Mouse (Mus musculus) heart, embryonic 11.5 days (tissue): ENCODE measurements around the gene Mab21l3. TPM values are rescaled to one million over a fixed set of nuclear protein-coding genes. Genes with fewer than 3 reads are reported as not detected.

Experiments
- ATAC-seq: fragments of 200-750 bp; cut with Nextera tagmentation; replicated peaks from 2 replicates; pipeline ENCODE4 v1.8.0; 2017; ENCODE audit warnings: moderate library complexity; ENCODE audit not compliant: insufficient number of reproducible peaks, low FRiP score, low TSS enrichment
- H3K27ac ChIP-seq: fragments of 300-500 bp; sonication (generic); 2 replicates; pipeline ENCODE4 v1.5.1; 2014; ENCODE audit warnings: mild to moderate bottlenecking, low read depth, low read length
- H3K27me3 ChIP-seq: fragments of 300-500 bp; sonication (generic); 2 replicates; pipeline ENCODE4 v1.6.1; 2014; ENCODE audit warnings: mild to moderate bottlenecking, low read length, mixed read lengths; ENCODE audit not compliant: control insufficient read depth, insufficient read depth
- H3K36me3 ChIP-seq: fragments of 300-500 bp; sonication (generic); 2 replicates; pipeline ENCODE4 v1.6.1; 2014; ENCODE audit warnings: mild to moderate bottlenecking, low read length, moderate library complexity, mixed read lengths; ENCODE audit not compliant: control insufficient read depth, insufficient read depth
- H3K4me1 ChIP-seq: fragments of 300-500 bp; sonication (generic); 2 replicates; pipeline ENCODE4 v1.6.1; 2014; ENCODE audit warnings: low read length; ENCODE audit not compliant: control insufficient read depth, insufficient read depth
- H3K4me2 ChIP-seq: fragments of 300-500 bp; sonication (generic); 2 replicates; pipeline ENCODE4 v1.6.1; 2014; ENCODE audit warnings: mild to moderate bottlenecking, moderate library complexity
- H3K4me3 ChIP-seq: fragments of 300-500 bp; sonication (generic); 2 replicates; pipeline ENCODE4 v1.5.1; 2014; ENCODE audit warnings: low read depth, low read length
- H3K9ac ChIP-seq: fragments of 300-500 bp; sonication (generic); 2 replicates; pipeline ENCODE4 v1.6.1; 2014; ENCODE audit warnings: mild to moderate bottlenecking, low read depth, low read length, moderate library complexity
- H3K9me3 ChIP-seq: fragments of 300-500 bp; sonication (generic); replicated peaks from 2 replicates; pipeline ENCODE4 v1.6.1; 2016; ENCODE audit warnings: low read length; ENCODE audit not compliant: control insufficient read depth
- WGBS: fragments of 180-500 bp; shearing (Covaris S2); extraction: QIAGEN DNeasy Blood & Tissue Kit; methylation state at CpG from one replicate; pipeline ENCODE4 v1.1.7; 2014; ENCODE audit not compliant: insufficient replicate concordance; 5-methylcytosine and 5-hydroxymethylcytosine counted together
- polyA plus RNA-seq: library from polyadenylated mRNA; unstranded; fragments of >200 nt; fragmentation: Nextera tagmentation; extraction: Ambion mirVana; gene quantifications from 2 replicates; pipeline ENCODE4 v1.2.1, GENCODE M21; 2014

The Mab21l3 gene
- 0.11 and 0.25 TPM in 2 replicates for polyA plus RNA-seq

GRCm38 (mm10) chr3:101848816-101849215, at the start of gene Mab21l3:
Mab21l3 (minus strand) TSS chr3:101848959.
- Histone ChIP-seq H3K4me1 (no peaks in the 10 kb centered on the region), H3K4me2 (no peak within 1 kb of the TSS), H3K36me3 (no peaks in the 10 kb centered on the region), H3K9ac (no peak within 1 kb of the TSS), H3K4me3 (no peak within 1 kb of the TSS), H3K27ac (no peak within 1 kb of the TSS), H3K27me3 (no peaks in the 10 kb centered on the region), H3K9me3 (no peaks in the 10 kb centered on the region)
- WGBS = 83% methylated on average over 5 of the region's 5 CpGs
- no peak for ATAC-seq

GRCm38 (mm10) chr3:101897377-101897974, 48.7 kb upstream of the Mab21l3 start:
- H3K4me1 ChIP-seq = peaks cover 5% of the 10 kb centered on the region; the same call in 1 of the 2 replicates
- no peak for ATAC-seq

GRCm38 (mm10) chr3:101896893-101897292, 48.1 kb upstream of the Mab21l3 start:
- Histone ChIP-seq H3K27ac (no peak overlapping the region), H3K9ac (no peak overlapping the region), H3K27me3 (no peaks in the 10 kb centered on the region), H3K9me3 (no peaks in the 10 kb centered on the region), H3K36me3 (no peaks in the 10 kb centered on the region), H3K4me1 (peaks cover 3% of the 10 kb centered on the region; the same call in 1 of the 2 replicates), H3K4me3 (no peak overlapping the region), H3K4me2 (no peak overlapping the region)
- 21% methylated on average over 9 of the region's 9 CpGs for WGBS
- ATAC-seq = no peak

More at GRCm38 (mm10) chr3:101897377-101897974, 48.7 kb upstream of the Mab21l3 start:
- Histone ChIP-seq H3K9me3 (no peaks in the 10 kb centered on the region), H3K27ac (no peak overlapping the region), H3K27me3 (no peaks in the 10 kb centered on the region), H3K9ac (no peak overlapping the region), H3K4me2 (no peak overlapping the region), H3K36me3 (no peaks in the 10 kb centered on the region), H3K4me3 (no peak overlapping the region)
- 87% methylated on average over 15 of the region's 15 CpGs for WGBS

GRCm38 (mm10) chr3:101895376-101895910, 46.7 kb upstream of the Mab21l3 start:
- Histone ChIP-seq H3K9me3 (no peaks in the 10 kb centered on the region), H3K9ac (no peak overlapping the region), H3K27ac (no peak overlapping the region), H3K27me3 (no peaks in the 10 kb centered on the region), H3K4me3 (no peak overlapping the region), H3K4me2 (no peak overlapping the region), H3K4me1 (no peaks in the 10 kb centered on the region), H3K36me3 (no peaks in the 10 kb centered on the region)
- ATAC-seq = no peak
- WGBS = 74% methylated on average over 7 of the region's 7 CpGs

GRCm38 (mm10) chr3:101885591-101885990, 36.8 kb upstream of the Mab21l3 start:
- no peaks in the 10 kb centered on the region for H3K27me3 ChIP-seq
- H3K9ac ChIP-seq = no peak overlapping the region
- no peaks in the 10 kb centered on the region for H3K9me3 ChIP-seq
- H3K4me3 ChIP-seq = no peak overlapping the region
- no peak overlapping the region for H3K27ac ChIP-seq
- ATAC-seq = no peak
- no peaks in the 10 kb centered on the region for H3K36me3 ChIP-seq
- H3K4me2 ChIP-seq = no peak overlapping the region
- H3K4me1 ChIP-seq = no peaks in the 10 kb centered on the region
- 54% methylated on average over 3 of the region's 3 CpGs for WGBS

GRCm38 (mm10) chr3:101885041-101885440, 36.3 kb upstream of the Mab21l3 start:
- Histone ChIP-seq H3K4me2 (no peak overlapping the region), H3K36me3 (no peaks in the 10 kb centered on the region), H3K4me1 (no peaks in the 10 kb centered on the region), H3K27me3 (no peaks in the 10 kb centered on the region), H3K27ac (no peak overlapping the region; the same call in 1 of the 2 replicates), H3K4me3 (no peak overlapping the region), H3K9me3 (no peaks in the 10 kb centered on the region), H3K9ac (no peak overlapping the region)
- WGBS = 74% methylated on average over 4 of the region's 4 CpGs
- ATAC-seq = no peak

- H3K4me1 ChIP-seq = no peaks in the 10 kb centered on the region
- no peaks in the 10 kb centered on the region for H3K9me3 ChIP-seq
- WGBS = 60% methylated on average over 3 of the region's 3 CpGs
- no peak overlapping the region for H3K4me2 ChIP-seq
- no peaks in the 10 kb centered on the region for H3K36me3 ChIP-seq
- no peak overlapping the region for H3K9ac ChIP-seq
- ATAC-seq = no peak
- no peak overlapping the region for H3K27ac ChIP-seq
- no peak overlapping the region for H3K4me3 ChIP-seq
- H3K27me3 ChIP-seq = no peaks in the 10 kb centered on the region
These were observed 35.1 kb upstream of the Mab21l3 start for GRCm38 (mm10) chr3:101883902-101884301.

GRCm38 (mm10) chr3:101881721-101882120, 33.0 kb upstream of the Mab21l3 start:
- H3K9me3 ChIP-seq = no peaks in the 10 kb centered on the region
- no peaks in the 10 kb centered on the region for H3K4me1 ChIP-seq
- no peak for ATAC-seq
- WGBS = 61% methylated on average over 9 of the region's 9 CpGs
- no peak overlapping the region for H3K9ac ChIP-seq
- H3K4me3 ChIP-seq = no peak overlapping the region
- no peak overlapping the region for H3K4me2 ChIP-seq
- no peaks in the 10 kb centered on the region; the same call in 1 of the 2 replicates for H3K36me3 ChIP-seq
- no peaks in the 10 kb centered on the region for H3K27me3 ChIP-seq
- no peak overlapping the region for H3K27ac ChIP-seq

- H3K36me3 ChIP-seq = no peaks in the 10 kb centered on the region; the same call in 1 of the 2 replicates
- no peak overlapping the region for H3K27ac ChIP-seq
- no peaks in the 10 kb centered on the region for H3K27me3 ChIP-seq
- no peak overlapping the region for H3K4me2 ChIP-seq
- ATAC-seq = no peak
- H3K9ac ChIP-seq = no peak overlapping the region
- no peak overlapping the region for H3K4me3 ChIP-seq
- no peaks in the 10 kb centered on the region; the same call in 1 of the 2 replicates for H3K4me1 ChIP-seq
- 77% methylated on average over 6 of the region's 6 CpGs for WGBS
- no peaks in the 10 kb centered on the region for H3K9me3 ChIP-seq
These were observed 32.1 kb upstream of the Mab21l3 start for GRCm38 (mm10) chr3:101880818-101881217.
